Mouse (Mus musculus) cortical plate, adult 2 months (tissue): ENCODE results near the gene Aldh16a1. TPM values are rescaled to one million over a fixed set of nuclear protein-coding genes. Genes with fewer than 3 reads are reported as not detected.
"Not testable (repeated sequence)": the region's sequence is repeated elsewhere in the genome, so short reads cannot be mapped to it uniquely, and the experiment has no call there.

Source experiments
- H3K27ac ChIP-seq: fragments of 200-500 bp; 2 replicates; pipeline ENCODE4 v1.5.1; 2012; ENCODE audit warnings: low read length, control low read depth, inconsistent platforms; ENCODE audit not compliant: insufficient read depth
- H3K4me1 ChIP-seq: fragments of 200-500 bp; 2 replicates; pipeline ENCODE4 v1.6.1; 2011; ENCODE audit warnings: low read length; ENCODE audit not compliant: control insufficient read depth, insufficient read depth
- H3K4me3 ChIP-seq: fragments of 200-500 bp; 2 replicates; pipeline ENCODE4 v1.5.1; 2011; ENCODE audit warnings: mild to moderate bottlenecking, low read length, control low read depth; ENCODE audit not compliant: insufficient read depth
- CTCF ChIP-seq: fragments of 200-500 bp; IDR thresholded peaks from 2 replicates; pipeline ENCODE4 v1.5.1; 2011; ENCODE audit warnings: mild to moderate bottlenecking, control low read depth, low read length; ENCODE audit not compliant: insufficient read depth; ENCODE audit errors: extremely low read depth
- POLR2A ChIP-seq: fragments of 200-500 bp; IDR thresholded peaks from 2 replicates; pipeline ENCODE4 v1.6.1; 2011; ENCODE audit warnings: mild to moderate bottlenecking, low read length, control low read depth; ENCODE audit not compliant: insufficient read depth; ENCODE audit errors: extremely low read depth
- polyA plus RNA-seq: library from polyadenylated mRNA; depleted of rRNA; stranded (reverse); fragments of >200 nt; gene quantifications from 2 replicates; pipeline ENCODE4 v1.2.3, GENCODE M21; 2012

The Aldh16a1 gene
- polyA plus RNA-seq, 1 experiment = 10.3 TPM

DNA sequence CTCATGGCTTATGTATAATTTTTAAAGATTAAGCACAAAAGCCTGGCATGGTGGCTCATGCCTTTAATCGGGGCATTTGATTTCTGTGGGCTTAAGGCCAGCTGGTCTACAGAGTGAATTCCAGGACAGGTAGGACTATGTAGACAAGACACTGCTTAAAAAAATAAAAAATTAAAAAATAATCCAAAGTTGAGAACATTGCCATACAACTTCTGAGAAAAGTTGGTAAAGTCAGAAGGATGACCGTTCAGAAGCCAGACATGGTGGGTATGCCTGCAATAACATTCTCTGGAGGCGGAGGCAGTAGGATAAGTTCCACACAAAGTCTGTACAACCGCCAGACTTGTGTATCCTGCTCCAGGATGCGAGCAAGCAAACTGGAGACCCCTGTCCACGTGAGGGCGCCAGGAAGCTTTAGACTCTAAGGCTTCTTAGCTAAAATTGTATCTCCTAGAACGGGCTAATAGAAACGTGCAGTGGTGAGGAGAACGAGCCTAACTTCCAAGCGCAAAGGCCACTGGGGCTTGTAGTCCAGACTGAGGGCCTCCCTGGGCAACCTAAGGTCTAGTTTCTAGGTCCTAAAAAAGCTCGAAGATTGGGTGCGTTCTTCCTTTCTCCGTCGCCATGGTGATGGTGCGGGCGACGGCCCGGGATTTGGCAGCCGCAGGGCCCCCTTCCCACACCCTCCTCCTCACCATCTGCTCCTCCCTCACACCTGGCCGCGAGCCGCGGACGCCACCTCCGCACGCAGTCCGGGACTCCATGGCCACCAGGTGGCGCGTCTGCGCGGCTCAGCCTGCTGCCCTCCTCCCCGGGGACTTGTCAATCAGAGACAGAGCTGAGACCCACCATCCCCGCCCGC is 7.5 kb upstream of the Aldh16a1 start:
- peak overlapping the region; percentile 6; the same call in 1 of the 2 replicates for H3K4me3 ChIP-seq
- TF ChIP-seq POLR2A (peak; percentile 33; the same call in 1 of the 2 replicates), CTCF (peak; percentile 67)

DNA sequence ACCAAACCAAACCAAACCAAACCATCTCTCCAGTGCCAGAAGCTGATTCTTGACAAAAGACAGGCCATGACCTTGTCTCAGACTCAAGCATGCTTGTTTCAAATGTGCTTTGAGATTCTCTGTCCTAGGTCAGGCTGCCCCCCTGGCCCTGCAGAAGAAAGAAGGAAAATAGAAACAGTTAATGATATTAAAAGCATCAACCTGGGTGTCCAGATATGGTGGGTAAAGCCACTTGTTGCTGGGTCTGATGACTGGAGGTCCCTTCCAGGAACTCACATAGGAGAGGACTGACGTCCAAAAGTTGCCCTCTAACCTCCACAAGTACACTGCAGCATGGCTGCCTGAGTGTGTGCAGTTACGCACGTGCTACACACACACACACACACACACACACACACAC is 6.5 kb upstream of the Aldh16a1 start:
- Histone ChIP-seq H3K27ac (no peak overlapping the region), H3K4me3 (no peak overlapping the region), H3K4me1 (peaks cover 2% of the 10 kb centered on the region; the same call in 1 of the 2 replicates)
- TF ChIP-seq POLR2A (no peak), CTCF (no peak)

More for the DNA sequence above, 7.5 kb upstream of the Aldh16a1 start:
- no peak overlapping the region for H3K27ac ChIP-seq
- peaks cover 2% of the 10 kb centered on the region; the same call in 1 of the 2 replicates for H3K4me1 ChIP-seq

DNA sequence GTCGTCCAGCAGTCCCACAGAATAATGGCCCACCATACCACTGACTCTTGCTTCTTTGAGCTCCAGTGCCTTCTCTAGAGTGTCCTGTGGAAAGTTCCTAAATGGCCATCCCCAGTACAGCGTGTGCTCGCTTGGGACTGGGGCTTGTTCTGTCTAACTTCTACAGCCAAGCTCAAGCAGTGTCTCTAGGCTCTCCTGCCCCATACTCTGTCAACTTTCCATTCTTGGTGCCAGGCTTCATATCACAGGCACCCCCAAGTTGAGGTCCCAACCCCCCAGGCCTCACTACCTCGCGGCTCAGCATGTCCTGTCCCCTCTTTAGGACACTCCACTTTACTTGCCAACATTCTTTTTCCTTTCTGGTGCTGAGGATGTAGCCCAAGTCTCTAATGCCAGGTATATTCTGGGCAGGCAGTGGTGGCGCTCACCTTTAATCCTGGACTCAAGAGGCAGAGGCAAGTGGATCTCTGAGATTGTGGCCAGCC is 6.0 kb upstream of the Aldh16a1 start:
- no peak overlapping the region for H3K27ac ChIP-seq
- H3K4me1 ChIP-seq = peaks cover 2% of the 10 kb centered on the region; the same call in 1 of the 2 replicates
- TF ChIP-seq POLR2A (no peak), CTCF (no peak)
- no peak overlapping the region for H3K4me3 ChIP-seq

DNA sequence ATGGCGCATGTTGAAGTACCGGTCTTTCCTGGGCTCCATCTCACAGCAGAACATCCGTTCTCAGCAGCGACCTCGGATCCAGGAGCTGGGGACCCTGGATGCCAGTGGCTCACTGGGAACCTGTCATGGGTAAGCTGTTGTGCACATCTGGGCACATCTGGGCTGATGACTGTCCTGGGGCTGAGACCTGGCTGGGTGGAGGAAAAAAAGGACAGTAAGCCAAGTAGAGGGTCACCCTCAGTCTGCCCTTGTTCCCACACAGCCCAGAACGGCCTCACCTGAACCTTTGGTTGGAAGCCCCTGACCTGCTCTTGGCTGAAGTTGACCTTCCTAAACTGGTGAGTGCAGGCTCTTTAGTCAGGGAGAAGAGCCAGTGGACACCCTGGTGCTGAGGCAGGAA is 4.6 kb upstream of the Aldh16a1 start:
- Histone ChIP-seq H3K4me3 (no peak overlapping the region), H3K27ac (no peak overlapping the region)
- TF ChIP-seq CTCF (no peak), POLR2A (no peak)

GRCm38 (mm10) chr7:45157459-45157858 is 3.1 kb upstream of the Aldh16a1 start:
- peaks cover 2% of the 10 kb centered on the region; the same call in 1 of the 2 replicates for H3K4me1 ChIP-seq
- no peak for TF ChIP-seq POLR2A
- no peak for TF ChIP-seq CTCF
- no peak overlapping the region for H3K27ac ChIP-seq
- no peak overlapping the region for H3K4me3 ChIP-seq

More for the DNA sequence above, 4.6 kb upstream of the Aldh16a1 start:
- H3K4me1 ChIP-seq = peaks cover 2% of the 10 kb centered on the region; the same call in 1 of the 2 replicates

DNA sequence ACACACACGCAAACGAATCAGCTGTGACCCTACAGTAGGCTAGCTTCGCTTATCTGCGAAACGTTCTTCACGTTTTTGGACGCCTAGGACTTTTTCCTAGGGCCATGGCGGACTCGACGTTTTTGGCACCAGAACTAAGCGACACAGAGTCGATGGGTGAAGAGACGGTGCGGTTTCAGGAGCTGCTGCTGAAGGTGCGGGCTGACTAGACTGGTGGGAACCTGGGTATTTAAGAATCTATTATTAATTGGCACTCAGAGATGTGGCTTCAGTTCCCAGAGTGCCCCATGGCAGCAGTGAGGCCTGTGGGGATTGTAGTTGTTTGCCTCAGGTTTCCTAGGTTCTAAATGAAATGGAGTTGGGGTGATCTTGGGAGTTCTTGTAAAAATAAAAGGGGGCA is 1.8 kb upstream of the Aldh16a1 start:
- Histone ChIP-seq H3K4me3 (no peak overlapping the region), H3K27ac (no peak overlapping the region), H3K4me1 (no peaks in the 10 kb centered on the region)
- TF ChIP-seq POLR2A = no peak
- no peak for TF ChIP-seq CTCF

GRCm38 (mm10) chr7:45155590-45155989 is 1.2 kb upstream of the Aldh16a1 start:
- TF ChIP-seq CTCF = no peak
- no peak for TF ChIP-seq POLR2A
- no peak overlapping the region for H3K4me3 ChIP-seq
- H3K4me1 ChIP-seq = peaks cover 2% of the 10 kb centered on the region; the same call in 1 of the 2 replicates
- no peak overlapping the region for H3K27ac ChIP-seq

GRCm38 (mm10) chr7:45154993-45155514 is 670 bp upstream of the Aldh16a1 start:
- no peak for TF ChIP-seq POLR2A
- peak; percentile 26; the same call in 1 of the 2 replicates for TF ChIP-seq CTCF
- Histone ChIP-seq H3K27ac (no peak overlapping the region), H3K4me3 (peak overlapping the region; percentile 88), H3K4me1 (peaks cover 2% of the 10 kb centered on the region; the same call in 1 of the 2 replicates)

- Histone ChIP-seq H3K4me3 (peak overlapping the region; percentile 88), H3K4me1 (peaks cover 2% of the 10 kb centered on the region; the same call in 1 of the 2 replicates), H3K27ac (peak overlapping the region; percentile 85)
- TF ChIP-seq POLR2A (no peak), CTCF (no peak)
These were observed 798 bp downstream of the Aldh16a1 start for GRCm38 (mm10) chr7:45153586-45153985.

GRCm38 (mm10) chr7:45153052-45153451 is 1.3 kb downstream of the Aldh16a1 start:
- H3K4me1 ChIP-seq, H3K4me3 ChIP-seq, H3K27ac ChIP-seq: not testable (repeated sequence)
